Comparison of ENCODE assay signal across 7 mouse cellular contexts in the genomic region with DNA sequence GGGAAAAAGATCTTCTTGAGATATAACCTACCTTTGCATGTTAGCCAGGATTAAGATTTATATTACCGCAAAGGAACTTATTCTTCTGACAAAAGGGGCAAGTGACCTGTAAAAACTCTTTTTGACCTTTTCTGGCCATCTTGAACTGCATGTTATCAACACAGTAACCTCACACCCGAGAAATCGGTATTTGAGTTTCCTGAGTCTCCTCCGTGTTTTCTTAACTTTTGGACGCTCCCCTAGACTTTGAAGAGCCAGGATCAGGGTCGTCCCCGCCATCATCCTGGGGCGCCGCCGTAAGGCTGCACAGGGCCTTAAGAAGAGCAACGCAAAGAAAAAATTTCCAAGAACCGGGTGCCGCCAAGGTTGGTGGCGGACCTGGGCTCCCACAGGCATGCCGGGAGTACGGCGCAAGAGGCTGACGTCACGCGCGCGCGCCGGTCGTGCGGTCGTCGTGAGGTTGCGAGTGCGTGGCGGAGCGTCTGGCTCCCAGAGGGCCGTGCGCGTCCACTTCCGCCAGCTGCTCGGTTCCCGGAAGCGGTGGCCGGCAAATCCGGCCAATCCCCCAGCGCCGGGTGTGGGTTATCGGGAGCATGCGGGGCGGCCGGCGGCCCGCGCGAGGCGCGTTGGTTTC. TPM values are rescaled to one million over a fixed set of nuclear protein-coding genes. Genes with fewer than 3 reads are reported as not detected.
DNase-seq lines count a peak whose midpoint lies in the region; ATAC-seq lines count a peak whose summit lies in the region.

Gene Clptm1l, plus strand, starts transcription at position 485 of the 634 bp plus-strand sequence.

- WGBS in intestine, embryonic 16.5 days, result under 1% methylated on average over 53 of the region's 53 CpGs
- under 1% methylated on average over 53 of the region's 53 CpGs for WGBS in midbrain, embryonic 11.5 days

- H3K36me3 ChIP-seq in intestine, embryonic 16.5 days (ENCODE audit: control insufficient read depth, insufficient read depth, low read length), result no peaks in the 10 kb centered on the region
- H3K36me3 ChIP-seq in midbrain, embryonic 11.5 days (ENCODE audit: control insufficient read depth, insufficient read depth, low read length), result peaks cover 4% of the 10 kb centered on the region; the same call in 1 of the 2 replicates

- peak; percentile 97 for ATAC-seq in intestine, embryonic 16.5 days
- ATAC-seq in midbrain, embryonic 11.5 days (ENCODE audit: low FRiP score), result peak; percentile 98

- peak within 1 kb of the TSS; percentile 83 for H3K9ac ChIP-seq in intestine, embryonic 16.5 days (ENCODE audit: low read depth, low read length)
- H3K9ac ChIP-seq in midbrain, embryonic 11.5 days (ENCODE audit: low read length), result peak within 1 kb of the TSS; percentile 89

- H3K4me3 ChIP-seq in intestine, embryonic 16.5 days (ENCODE audit: low read length), result peak within 1 kb of the TSS; percentile 78
- peak within 1 kb of the TSS; percentile 87 for H3K4me3 ChIP-seq in midbrain, embryonic 11.5 days (ENCODE audit: low read depth, low read length)

- H3K27ac ChIP-seq in intestine, embryonic 16.5 days (ENCODE audit: low read length), result peak within 1 kb of the TSS; percentile 52
- H3K27ac ChIP-seq in midbrain, embryonic 11.5 days (ENCODE audit: low read depth, low read length), result no peak within 1 kb of the TSS

- H3K4me1 ChIP-seq in intestine, embryonic 16.5 days (ENCODE audit: control insufficient read depth, insufficient read depth, low read length), result peaks cover 10% of the 10 kb centered on the region
- peaks cover 14% of the 10 kb centered on the region for H3K4me1 ChIP-seq in midbrain, embryonic 11.5 days (ENCODE audit: control insufficient read depth, insufficient read depth, low read length)

- H3K9me3 ChIP-seq in intestine, embryonic 16.5 days (ENCODE audit: control insufficient read depth, low read length), result no peaks in the 10 kb centered on the region
- H3K9me3 ChIP-seq in midbrain, embryonic 11.5 days (ENCODE audit: control insufficient read depth, low read length), result no peaks in the 10 kb centered on the region

- H3K27me3 ChIP-seq in intestine, embryonic 16.5 days (replicated peaks; ENCODE audit: control insufficient read depth, insufficient read depth, low read length), result no peaks in the 10 kb centered on the region; the same call in 1 of the 2 replicates
- no peaks in the 10 kb centered on the region for H3K27me3 ChIP-seq in midbrain, embryonic 11.5 days (ENCODE audit: control insufficient read depth, insufficient read depth, low read length)

- intact Hi-C loops in left cerebral cortex, postnatal 36 days (cut with DNase I), result loop anchor here (10.0 kb wide), 1 partner anchor 279 kb away; the partner anchor contains the start of genes Mrpl36 and Ndufs6

- H3K4me2 ChIP-seq in intestine, embryonic 16.5 days (ENCODE audit: low read depth, low read length), result peak within 1 kb of the TSS; percentile 87
- H3K4me2 ChIP-seq in midbrain, embryonic 11.5 days, result peak within 1 kb of the TSS; percentile 95

- peak; percentile 97 for DNase-seq in adrenal gland, adult 8-10 months
- peak; percentile 94 for DNase-seq in embryo, embryonic 9.5 days (ENCODE audit: extremely low spot score)
- peak; percentile 94 to 96 for DNase-seq in gastrocnemius, postnatal 4 days (ENCODE audit: low spot score in 2 of 2)
- peak; percentile 99 for DNase-seq in left cerebral cortex, postnatal 36 days (ENCODE audit: low spot score in 2 of 2)
- DNase-seq in midbrain, embryonic 11.5 days (ENCODE audit: low spot score, missing footprints), result peak; percentile 99
- DNase-seq in skeletal muscle tissue, adult 2 months (ENCODE audit: low read depth, low spot score), result peak; percentile 92

RNA-seq across cellular contexts. Expression of gene Clptm1l, which starts in this region (rescaled TPM):
- total RNA-seq in adrenal gland, adult 8-10 months (2022), result 100 to 1,000 TPM; 157 to 197 (median 166) TPM
- 10 to 100 TPM; 62.5 to 67.4 TPM for total RNA-seq in gastrocnemius, postnatal 4 days (2021)
- 81.1 and 149 TPM in 2 replicates for polyA plus RNA-seq in intestine, embryonic 16.5 days (2015; fragmentation: Nextera tagmentation; extraction: Ambion mirVana)
- total RNA-seq in left cerebral cortex, postnatal 36 days (2021), result 100 to 1,000 TPM; 122 to 134 TPM
- polyA plus RNA-seq in midbrain, embryonic 11.5 days (2014; fragmentation: Nextera tagmentation; extraction: Ambion mirVana), result 106 and 118 TPM in 2 replicates
